Mouse (Mus musculus) liver, adult 2 months (tissue): ENCODE measurements around the gene Plppr3.

Experiments used
- CTCF ChIP-seq: fragments of 200-500 bp; IDR thresholded peaks from 2 replicates; pipeline ENCODE4 v1.5.1; 2011; ENCODE audit warnings: low read depth, low read length, control low read depth
- POLR2A ChIP-seq: fragments of 200-500 bp; IDR thresholded peaks from 2 replicates; pipeline ENCODE4 v1.6.1; 2011; ENCODE audit warnings: low read length, control low read depth; ENCODE audit not compliant: insufficient read depth; ENCODE audit errors: extremely low read depth

DNA sequence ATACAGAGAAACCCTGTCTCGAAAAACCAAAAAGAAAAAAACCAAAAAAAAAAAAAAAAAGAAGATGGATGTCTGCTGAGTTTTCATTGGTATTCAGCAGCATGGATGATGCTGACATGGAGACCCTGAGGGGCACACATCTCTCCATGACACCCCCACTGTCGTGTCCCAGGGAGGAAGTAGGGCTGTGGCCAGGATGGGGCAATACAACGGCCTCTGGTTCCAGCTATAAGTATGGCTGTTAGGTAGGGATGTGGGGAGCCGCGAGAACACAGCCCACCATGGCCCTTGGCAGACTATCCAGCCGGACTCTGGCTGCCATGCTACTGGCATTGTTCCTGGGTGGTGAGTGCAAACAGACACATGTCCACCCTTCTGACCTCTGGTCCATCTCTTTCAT is 11.6 kb upstream of the Plppr3 start, which contains the start of gene Elane:
- no peak for TF ChIP-seq CTCF
- TF ChIP-seq POLR2A, result no peak
